Mouse (Mus musculus): Measurements from ENCODE around the gene Slc9a3r2.
A peak's percentile ranks its signal among the peaks of the same experiment; 100 is the strongest.
"Not testable (repeated sequence)": the region's sequence is repeated elsewhere in the genome, so short reads cannot be mapped to it uniquely, and the experiment has no call there.

Slc9a3r2 gene

DNA sequence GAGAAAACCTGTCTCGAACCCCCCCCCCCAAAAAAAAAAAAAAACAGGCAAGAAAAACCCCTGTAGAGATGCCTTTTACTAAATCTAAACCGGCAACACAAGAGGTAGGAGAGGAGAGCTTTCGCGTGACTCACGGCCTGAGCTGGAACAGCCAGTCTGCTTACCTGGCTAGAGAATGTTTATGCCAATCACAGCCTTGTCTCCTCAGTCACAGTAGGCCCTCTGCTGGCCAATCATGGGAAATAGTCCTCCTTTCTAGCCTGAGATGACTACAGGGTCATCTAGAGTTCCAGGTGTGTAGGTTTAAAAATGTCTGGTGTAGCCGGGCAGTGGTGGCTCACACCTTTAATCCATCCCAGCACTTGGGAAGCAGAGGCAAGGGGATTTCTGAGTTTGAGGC is 17.3 kb upstream of the Slc9a3r2 start:
- peak in 1 of 2 experiments; percentile 59 for DNase-seq (ENCODE audit: low spot score in 2 of 2)

DNA sequence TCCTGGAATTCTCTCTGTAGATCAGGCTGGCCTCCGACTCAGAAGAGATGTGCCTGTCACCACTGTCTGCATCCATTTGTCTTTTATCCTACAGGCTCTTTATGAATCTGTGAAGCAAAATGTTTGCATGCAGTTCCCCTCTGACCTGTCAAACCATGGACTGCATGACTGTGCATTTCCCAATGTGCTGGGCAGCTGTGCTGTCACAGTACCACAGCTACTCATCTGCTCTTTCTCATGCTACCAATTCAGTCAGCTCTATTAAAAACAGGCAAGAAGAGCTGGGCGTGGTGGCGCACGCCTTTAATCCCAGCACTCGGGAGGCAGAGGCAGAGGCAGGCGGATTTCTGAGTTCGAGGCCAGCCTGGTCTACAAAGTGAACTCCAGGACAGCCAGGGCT is 16.9 kb upstream of the Slc9a3r2 start:
- DNase-seq (ENCODE audit: low spot score in 2 of 2): not testable (repeated sequence)

DNA sequence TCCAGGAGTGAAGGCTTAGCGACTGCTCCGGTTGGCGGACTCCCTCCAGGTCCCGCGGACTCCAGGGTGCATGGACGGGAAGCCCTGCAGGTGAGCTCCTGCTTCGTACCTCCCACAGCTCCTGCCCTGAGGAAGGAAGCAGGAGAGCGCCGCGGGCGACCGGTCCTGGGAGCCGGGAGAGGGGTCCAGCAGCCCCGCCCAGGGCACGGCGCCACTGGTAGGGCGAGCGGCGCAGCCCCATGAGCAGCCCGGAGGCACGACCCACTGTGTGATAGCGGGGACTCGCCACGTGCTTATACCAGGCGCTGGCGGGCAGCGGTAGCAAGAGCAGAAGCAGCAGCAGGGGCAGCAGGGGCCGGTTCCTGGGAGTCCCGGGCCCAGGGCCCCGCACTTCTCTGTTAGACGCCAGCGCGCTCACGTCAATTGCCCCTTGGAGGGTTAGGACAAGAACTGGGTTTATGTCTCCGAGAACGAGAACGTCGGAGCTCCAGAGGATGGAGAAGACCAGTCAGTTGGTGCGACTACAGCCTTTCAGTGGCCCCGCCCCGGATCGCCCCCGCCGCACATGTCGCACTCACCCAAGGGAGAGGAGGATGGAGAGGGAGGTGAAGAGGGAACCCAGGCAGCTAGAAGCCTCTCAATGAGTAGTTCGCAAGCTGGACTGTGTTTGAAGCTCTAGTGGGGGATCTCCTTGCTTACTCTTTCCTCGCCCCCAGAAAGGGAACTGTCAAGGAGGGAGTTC is 8.1 kb upstream of the Slc9a3r2 start, which contains the start of gene Npw:
TSS of gene Npw (minus strand) at position 441 of the 742 bp plus-strand sequence.
- no peak for DNase-seq (ENCODE audit: low spot score in 2 of 2)

DNA sequence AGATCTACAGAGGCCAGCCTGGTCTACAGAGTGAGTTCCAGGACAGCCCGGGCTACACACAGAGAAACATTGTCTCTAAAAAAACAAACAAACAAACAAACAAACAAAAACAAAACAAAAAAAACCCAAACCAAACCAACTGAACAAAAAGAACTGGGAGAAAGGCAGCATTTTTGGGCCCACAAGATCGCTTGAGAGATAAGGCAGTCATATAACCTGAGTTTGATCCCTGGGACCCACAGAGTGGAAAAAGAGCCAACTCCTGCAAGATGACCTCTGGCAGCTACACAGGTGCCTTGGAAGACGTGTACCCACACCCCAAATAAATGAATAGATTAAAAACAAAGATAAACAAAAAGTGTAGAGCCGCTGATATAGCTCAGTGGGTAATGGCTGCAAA is 4.8 kb upstream of the Slc9a3r2 start:
- DNase-seq (ENCODE audit: low spot score in 2 of 2): no peak

DNA sequence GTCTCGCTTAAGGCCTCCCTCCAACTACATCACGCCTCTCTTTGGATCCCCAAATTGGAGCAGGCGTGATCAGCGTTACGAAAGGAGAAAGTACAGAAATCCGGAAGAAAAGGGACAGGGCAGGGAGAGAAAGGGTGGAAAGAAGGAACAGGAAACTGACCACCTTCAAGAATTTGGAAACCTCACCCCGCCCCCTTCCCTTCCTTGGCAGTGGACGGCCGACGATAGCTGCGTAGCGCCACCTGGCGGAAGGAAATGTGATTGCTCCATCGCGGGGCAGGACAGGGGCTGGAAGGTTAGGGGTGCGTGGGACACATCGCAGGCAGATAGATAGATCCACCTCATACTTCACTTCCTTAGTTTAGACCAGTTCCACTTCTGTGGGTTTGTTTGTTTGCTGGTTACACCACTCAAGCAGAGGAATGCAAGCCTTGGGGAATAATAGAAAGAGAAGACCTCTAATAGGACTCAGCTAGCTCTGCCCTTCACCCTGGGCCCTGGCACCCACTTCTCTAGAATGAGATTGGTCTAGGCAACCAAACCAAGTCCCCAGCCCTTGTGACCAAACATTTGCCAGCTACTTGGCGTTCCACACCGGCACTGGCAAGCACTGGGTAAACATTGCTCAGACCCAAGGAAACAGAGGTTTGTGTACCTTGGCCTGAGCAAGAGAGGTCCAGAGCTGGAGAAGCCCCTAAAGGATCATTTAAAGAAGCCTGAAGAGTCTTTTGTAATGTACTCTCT is 4.0 kb upstream of the Slc9a3r2 start:
- peak in 1 of 2 experiments; percentile 54 for DNase-seq (ENCODE audit: low spot score in 2 of 2)

DNA sequence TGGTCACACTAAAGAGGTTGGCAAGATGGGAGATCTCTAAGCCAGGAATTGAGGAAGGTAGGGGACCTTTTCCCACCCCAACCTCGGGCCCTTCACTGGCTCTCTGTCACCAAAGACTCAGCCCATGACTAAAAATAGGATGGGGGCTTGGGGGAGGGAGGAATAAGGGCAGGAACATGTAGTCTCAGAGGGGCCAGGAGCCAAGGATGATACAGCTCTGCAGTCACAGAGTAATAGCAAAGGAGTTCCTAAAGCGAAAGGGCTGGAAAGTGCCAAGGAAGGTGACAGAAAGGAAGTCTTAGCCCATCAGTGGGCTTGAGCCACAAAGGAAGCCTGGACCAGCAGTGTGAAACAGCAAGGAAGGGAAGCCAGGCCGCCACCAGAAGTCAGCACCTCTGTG is 1.7 kb upstream of the Slc9a3r2 start:
- no peak for DNase-seq (ENCODE audit: low spot score in 2 of 2)

DNA sequence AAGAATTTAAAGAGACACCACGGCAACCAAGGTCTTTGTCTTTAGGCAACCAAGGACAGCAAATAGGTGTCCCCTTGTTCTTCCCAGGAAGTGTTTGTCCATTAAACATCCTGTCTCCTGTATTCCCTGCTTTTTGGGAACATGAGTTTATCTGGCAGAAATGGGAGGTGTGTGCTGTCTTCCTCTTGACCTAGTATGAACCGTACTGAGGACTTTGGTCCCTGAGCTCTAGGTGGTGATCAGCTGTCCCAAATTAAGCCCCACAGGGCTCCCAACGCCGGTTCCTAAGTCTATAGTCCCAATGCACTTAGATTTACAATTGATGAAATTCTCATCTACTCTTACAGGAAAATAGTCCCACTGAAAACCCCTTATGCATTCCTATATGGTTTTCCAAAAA is 639 bp upstream of the Slc9a3r2 start:
- DNase-seq (ENCODE audit: low spot score in 2 of 2): no peak

DNA sequence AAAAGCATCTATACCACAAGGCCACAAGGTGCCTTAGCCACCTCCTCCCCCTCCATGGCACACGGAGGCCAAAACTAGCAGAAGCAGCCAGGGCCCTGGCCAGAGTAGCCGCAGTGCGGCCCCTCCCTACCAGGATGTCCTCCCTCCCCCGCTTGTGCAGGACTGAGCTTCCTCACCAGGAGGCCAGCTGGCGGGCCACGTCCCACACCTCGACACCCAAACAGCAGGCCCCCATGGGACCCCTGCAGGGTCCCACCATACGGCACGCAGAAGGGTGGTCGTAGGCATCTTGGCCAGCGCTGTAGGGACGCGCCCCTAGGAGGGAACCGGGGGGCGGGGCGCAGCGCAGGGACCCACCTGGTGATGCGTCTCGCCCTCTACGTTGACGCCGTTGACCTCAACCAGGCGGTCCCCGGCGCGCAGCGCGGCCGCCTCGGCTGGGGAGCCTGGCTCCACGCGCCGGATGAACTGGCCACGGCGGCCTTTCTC is 502 bp downstream of the Slc9a3r2 start:
- DNase-seq (ENCODE audit: low spot score in 2 of 2): no peak

DNA sequence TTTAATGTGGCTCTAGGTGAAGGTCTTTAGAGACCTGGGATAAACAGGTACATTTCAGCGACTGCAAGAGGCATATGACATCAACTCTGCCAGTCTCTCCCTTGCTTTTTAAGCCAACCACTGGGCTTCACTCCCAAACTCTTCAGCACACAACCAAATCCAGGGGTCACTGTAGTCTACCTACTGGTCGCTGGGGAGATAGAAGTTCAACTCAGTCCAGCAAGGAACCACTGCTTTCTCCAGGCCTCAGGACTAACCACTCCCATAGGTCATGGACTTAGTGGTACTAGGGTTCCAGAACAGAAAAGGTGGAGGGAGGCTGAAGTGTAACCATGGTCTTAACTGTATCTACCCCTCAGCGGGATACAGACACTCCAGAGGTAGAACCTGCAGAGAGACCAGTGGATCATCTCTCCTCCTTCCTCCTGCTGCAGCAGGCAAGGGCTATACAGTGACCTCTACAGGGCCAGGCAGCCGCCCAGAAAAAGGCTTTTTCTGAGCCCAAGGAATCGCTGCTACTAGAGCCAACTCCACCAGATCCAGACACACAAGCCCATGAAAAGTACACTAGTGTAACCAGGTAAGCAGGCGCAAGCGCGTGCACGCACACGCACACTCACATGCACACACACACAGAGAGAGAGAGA is 1.3 kb downstream of the Slc9a3r2 start:
- DNase-seq (ENCODE audit: low spot score in 2 of 2): no peak

DNA sequence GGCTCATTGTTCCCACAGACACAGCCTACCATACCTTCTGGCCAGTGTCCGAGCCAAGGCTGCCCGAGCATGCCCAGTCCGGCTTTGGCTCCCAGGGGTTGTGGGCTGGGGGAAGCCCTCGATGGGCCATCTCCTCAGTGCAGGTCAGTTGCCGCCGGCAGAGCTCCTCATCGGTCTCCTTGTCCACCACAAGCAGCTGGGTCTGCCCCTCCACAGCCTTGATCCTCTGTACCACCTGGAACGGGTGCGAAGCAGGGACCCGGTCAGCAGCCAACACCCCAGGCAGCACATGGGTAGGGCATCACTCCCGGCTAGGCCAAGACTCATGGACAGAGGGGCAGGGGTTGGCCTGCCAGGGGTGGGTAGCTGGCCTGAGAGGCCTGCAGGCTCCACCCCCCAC is 2.6 kb downstream of the Slc9a3r2 start:
- no peak for DNase-seq (ENCODE audit: low spot score in 2 of 2)

DNA sequence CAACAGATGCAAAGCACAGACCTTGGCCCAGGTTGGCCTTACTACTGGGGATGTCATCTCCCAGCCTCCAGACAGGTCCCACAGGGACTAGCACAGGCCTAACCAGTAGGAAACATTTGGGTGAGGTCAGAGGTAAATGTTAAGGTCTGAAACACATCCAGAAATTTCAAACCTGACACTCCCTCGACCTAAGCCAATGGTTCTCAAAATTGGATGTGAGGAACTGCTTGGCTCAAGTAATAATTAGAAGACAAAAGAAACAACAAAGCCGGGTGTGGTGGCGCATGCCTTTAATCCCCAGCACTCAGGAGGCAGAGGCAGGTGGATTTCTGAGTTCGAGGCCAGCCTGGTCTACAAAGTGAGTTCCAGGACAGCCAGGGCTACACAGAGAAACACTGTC is 3.7 kb downstream of the Slc9a3r2 start:
- no peak for DNase-seq (ENCODE audit: low spot score in 2 of 2)

DNA sequence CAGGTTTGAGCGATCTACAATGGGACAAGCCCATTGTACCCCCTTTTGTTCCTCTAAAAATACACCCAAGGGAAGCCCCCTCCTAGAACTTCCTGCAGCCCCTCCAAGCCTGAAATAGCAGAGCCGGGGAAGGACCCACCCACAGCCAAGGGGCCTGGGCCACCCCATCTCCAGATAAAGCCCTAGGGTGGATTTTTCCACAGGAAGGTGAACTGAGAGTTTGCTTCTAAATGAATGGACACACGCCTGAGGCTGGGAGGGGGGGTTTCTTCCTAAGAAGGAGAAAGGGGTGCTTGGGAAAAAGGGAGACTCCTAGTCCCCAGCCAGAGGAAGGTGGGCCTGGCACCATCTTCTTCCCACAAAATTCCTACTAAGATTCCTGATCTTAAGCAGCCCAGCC is 4.2 kb downstream of the Slc9a3r2 start:
- DNase-seq (ENCODE audit: low spot score in 2 of 2): no peak

DNA sequence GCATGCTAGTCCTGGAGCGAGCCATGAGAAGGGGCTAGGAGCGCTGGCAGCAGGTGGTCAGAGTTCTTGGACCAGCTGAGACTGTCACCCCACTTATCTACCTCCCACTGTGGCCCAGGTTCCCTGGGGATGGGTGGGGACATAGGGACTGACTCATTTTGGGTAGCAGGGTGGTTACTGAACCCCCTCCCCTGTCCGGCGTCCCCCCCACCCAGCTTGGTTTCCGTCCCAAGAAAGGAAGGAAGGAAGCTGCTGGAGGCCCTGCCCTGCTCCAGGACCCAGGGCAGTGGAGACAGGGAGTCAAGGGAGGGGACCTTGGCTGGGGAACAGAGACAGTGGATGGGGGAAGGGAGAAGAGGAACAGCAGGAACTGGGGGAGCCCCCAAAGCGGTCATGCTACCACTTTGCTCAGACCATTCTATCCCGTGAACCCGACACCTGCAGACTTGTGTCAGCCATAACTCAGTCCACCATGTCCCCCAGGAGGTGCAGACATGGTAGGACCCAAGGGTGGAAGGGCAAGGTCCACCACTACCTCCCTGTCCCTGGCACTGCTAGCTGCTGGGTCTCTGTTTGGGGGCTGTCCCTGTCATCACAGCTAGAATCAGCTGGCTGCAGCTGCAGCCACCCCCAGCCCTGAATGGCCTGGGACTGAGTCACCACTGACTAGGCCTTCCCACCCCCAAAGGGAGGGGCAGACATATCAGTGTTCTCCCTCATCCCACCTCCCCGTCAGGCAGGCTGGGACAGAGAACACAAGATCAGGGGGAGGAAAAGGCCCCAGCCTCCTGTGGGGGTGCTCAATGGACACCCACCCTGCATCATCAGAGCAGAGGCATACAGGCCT is 5.0 kb downstream of the Slc9a3r2 start:
- DNase-seq (ENCODE audit: low spot score in 2 of 2): no peak

DNA sequence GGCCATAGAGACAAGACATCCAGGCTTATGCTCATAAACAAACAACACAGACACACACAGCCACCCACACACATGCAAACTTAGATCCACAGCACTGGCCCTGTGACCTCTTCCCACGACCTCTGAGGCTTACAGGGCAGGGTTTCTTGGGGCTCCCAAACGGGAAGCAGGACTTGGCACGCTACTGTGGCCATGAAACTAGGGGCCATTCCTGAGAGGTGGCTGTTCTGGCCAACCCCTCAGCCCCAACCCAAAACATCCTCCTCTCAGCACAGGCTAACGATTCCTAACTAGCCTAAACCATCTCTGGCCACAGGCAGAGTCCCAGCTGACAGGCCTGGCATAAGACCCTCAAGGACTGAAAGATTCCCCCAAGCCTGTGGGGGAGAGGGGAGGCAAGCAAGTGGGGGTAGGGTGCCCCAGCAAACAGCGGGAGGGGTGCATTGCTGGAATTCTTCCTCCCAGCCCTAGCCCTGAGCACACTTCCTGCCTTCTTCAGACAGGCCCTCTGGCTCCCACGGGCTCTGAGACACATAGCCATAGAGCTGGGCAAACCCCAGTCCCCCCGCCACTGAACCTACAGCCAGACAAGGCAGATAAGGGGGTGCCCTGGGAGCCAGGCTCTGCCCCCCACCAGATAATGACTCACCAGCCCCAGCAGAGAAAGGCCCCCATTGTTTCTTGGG is 6.0 kb downstream of the Slc9a3r2 start:
- DNase-seq (ENCODE audit: low spot score in 2 of 2): no peak

DNA sequence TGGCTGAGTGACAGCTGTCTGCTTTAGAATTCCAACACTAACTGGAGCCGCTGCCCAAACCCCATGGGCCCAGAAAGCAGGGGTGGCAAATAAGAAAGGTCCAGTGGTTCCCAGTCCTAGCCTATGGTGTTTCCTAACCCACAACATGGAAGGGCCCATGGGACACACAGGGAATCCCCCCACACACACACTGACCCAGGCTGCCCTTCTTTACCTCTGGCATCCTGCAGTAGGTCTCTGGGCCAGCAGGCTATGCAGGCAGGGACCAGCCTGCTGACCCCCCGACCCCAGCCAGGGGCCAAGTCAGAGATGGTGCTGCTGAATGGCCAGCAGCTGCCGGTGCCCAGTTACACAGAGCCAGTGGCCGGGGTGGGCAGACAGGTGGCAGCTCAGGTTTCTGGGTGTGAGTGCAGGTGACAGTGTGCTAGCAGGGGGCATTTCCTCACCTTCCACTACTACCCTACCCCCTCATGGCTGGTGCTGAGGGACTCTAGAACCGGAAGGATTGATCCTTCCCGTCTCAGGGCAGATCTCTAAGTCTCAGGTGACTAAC is 7.3 kb downstream of the Slc9a3r2 start:
- DNase-seq (ENCODE audit: low spot score in 2 of 2): no peak

DNA sequence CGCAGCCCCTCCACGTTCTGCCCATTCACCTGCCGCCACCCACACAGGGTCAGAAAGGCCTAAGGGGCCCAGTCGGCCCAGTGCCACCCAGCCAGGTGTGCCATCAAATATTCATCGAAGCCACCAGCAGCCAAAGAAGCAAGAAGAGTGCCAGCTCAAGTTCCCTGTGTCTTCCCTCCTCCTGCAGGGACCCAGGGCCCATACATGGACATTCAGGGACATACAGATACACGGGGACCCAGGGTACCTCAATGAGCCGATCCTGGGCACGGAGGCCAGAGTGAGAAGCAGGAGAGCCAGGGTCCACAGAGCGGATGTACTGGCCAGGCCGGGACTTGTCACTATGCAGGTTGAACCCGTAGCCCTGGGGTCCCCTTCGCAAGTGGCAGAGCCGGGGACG is 8.2 kb downstream of the Slc9a3r2 start:
- DNase-seq (ENCODE audit: low spot score in 2 of 2): no peak

DNA sequence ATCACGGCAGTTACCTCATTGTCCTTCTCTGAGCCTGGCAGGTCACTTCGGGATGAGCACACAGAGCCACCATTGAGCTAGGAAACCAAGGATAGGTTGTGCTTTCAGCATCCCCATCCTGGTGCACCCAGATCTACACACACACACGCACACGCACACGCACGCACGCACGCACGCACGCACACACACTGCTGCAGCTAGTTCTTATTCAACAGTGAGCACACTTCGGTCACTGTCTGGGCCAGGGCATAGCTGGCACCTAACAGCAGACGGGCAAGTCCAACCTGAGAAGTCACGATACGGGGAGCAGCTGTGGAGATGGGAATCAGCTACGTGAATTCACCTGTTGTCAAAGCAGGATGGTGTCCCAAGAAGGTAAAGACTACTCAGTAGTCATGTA is 9.5 kb downstream of the Slc9a3r2 start:
- DNase-seq (ENCODE audit: low spot score in 2 of 2): no peak

DNA sequence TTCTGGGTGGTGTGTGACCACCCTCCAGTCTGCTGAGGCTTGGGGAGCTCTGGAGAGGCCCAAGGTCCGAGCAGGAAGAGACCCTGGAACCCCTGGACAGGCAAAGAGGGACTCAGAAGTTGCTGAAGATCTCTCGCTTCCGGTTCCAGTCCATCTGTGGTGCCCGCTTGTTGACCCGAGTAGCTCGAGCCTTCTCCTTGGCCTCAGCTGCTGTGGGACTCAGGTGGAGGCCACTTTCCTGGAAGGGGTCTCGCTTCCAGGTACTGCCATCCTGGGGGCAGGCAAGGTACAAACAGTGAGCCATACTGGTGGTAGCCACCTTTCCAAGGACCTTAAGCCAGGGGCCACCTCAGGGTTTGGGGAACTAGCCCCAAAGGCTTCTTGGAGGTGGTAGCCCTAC is 10.0 kb downstream of the Slc9a3r2 start:
- DNase-seq (ENCODE audit: low spot score in 2 of 2): no peak

DNA sequence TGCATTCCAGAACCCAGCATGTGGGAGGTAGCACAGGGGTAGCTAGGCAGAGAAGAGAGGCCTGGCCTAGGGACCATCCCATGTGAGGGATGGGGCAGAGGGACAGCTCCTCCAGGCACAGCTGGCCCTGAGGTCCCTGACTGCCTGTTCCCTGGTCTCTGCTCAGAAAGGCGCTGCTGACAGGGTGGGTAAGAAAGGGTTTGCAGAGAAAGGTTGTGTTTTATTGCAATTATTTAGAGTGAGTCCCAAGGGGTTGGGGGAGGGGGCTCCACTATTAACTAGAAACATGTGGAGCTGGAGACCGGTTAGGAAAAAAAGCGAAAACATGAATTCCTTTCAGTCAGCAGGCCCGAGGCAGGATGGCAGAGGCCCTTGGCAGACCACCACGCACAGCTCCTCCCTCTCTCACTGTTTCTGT is 10.5 kb downstream of the Slc9a3r2 start:
- DNase-seq (ENCODE audit: low spot score in 2 of 2): no peak

DNA sequence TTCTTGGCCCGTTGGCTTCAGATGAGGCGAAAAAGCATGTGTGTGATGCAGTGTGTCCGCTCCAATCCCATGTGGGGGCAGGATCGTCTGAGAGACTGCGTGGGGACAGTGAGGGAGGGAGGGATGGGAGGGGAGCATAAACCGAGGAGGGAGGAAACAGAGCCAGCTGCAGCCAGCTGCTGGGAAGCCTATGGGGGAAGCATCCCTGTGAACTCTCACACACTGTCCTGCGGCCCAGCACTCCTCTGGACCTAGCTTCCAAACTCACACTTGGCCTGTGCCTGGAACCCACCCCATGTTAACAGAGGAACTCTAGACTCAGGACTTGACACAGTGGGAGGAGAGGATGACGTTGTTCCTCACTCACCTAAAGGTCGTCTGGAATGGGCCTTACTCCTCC is 11.3 kb downstream of the Slc9a3r2 start:
- DNase-seq (ENCODE audit: low spot score in 2 of 2): no peak

DNA sequence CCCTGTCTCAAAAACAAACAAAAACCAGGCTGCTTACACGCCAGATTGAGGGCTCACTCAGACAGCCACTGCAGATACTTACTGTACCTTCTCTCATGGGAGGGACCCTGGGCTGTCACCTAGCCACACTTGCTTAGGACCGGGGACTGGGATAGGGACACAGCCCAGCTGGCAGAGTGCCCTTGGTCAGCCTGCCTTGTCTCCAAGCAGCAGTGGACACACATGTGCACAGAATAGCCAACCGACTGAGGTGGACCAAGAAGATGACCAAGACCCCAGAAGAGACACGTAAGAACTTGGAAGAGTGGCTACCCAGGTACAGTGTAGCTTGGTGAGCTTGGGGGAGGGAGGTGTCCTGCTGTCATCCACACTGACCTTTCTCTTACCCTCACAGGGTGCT is 11.9 kb downstream of the Slc9a3r2 start:
- no peak for DNase-seq (ENCODE audit: low spot score in 2 of 2)
